Mouse (Mus musculus) layer of hippocampus, adult 18-20 months (tissue): ENCODE measurements around the gene Slc3a2. TPM values are rescaled to one million over a fixed set of nuclear protein-coding genes. Genes with fewer than 3 reads are reported as not detected.

Experiments used
- DNase-seq, 2 experiments: peaks; one replicate each; pipeline ENCODE4 v3.0.0; 2022; ENCODE audit warnings: low spot score in 2 of 2
- long read RNA-seq: library from polyadenylated mRNA; stranded (forward); transcript quantifications from one replicate; pipeline ENCODE4 v2.0.0, GENCODE M21; 2021
- total RNA-seq, 2 experiments: library from RNA; stranded (reverse); gene quantifications; 2 replicates each; pipeline ENCODE4 v1.2.3; 2021

Slc3a2 gene
- total RNA-seq = 100 to 1,000 TPM; 145 to 153 TPM
- long read RNA-seq, transcript Slc3a2-201 (9 exons, 1,819 nt) = major isoform, 96 of 166 reads
- long read RNA-seq, transcript Slc3a2-202 (10 exons, 2,813 nt) = minor isoform, 64 of 166 reads
- long read RNA-seq, partial matches to known transcripts = 3 of 166 reads
- long read RNA-seq, other reads (novel, unspliced or antisense) = 1 of 166 reads

- peak; percentile 98 for DNase-seq
These were observed at the start of gene Slc3a2 for GRCm38 (mm10) chr19:8722907-8723573. Gene Slc3a2 (minus strand): TSS chr19:8723369.

GRCm38 (mm10) chr19:8770567-8771270 is 47.5 kb upstream of the Slc3a2 start, which contains the start of gene Tmem223:
Gene Tmem223 (plus strand): TSS chr19:8770996.
- peak; percentile 74 to 84 for DNase-seq

DNA sequence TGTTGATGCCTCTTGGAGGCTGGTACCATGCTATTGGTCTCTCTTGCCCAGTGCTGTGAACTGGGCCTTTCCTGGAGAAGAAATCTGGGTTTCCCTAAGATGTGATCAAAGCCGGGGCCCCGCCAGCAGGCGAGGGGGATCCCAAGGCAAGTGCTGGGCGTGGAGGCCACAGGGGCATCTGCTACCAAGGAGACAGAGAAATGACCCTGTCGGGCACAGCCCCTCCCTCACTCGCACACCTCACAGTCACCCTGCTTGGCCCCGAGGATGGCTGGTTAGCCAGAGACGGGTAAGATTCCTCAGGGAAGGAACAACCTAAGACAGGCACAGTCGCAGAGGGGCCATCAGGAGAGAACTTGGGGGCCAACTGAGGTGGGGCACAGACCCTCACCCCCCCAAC is 42.4 kb upstream of the Slc3a2 start:
- no peak for DNase-seq

- DNase-seq = no peak
These were observed 40.1 kb upstream of the Slc3a2 start for GRCm38 (mm10) chr19:8763276-8763675.

DNA sequence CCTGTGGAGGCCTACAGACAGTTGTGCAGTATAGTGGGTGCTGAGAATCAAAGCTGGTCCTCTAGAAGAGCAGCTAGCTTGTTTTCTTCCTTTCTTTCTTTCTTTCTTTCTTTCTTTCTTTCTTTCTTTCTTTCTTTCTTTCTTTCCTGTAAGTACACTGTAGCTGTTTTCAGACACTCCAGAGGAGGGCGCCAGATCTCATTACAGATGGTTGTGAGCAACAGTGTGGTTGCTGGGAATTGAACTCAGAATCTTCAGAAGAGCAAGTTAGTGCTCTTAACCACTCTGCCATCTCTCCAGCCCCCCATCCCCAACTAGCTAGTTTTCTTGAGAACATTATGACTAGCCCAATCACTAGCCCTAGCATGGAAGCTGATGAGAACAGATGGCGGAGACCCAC is 37.6 kb upstream of the Slc3a2 start:
- DNase-seq = no peak

GRCm38 (mm10) chr19:8758899-8759298 is 35.7 kb upstream of the Slc3a2 start:
- no peak for DNase-seq

DNA sequence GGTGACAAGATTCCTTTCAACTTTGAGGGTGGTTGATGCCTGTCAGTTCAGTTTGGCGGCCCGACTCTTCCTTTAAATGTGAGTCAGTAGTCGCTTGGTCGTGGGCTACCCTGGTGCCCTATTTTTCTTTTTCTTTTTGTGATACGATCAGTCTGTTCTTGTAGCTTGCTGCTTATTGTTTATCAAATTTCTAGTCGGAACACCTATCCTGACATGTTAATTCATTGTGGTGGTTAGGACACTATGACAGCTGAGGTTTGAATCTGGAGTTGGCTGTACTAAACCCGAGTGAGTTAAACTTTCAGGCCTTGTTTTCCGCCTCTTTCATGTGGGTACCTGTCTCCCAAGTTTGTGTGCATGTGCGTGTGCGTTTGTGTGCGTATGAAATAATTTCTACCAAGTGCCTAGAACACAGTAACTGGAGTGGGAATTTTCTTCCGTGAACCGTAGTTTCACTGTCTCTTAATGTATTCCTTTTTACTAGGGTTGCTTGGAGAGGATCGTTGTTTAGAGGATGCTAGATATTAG is 34.4 kb upstream of the Slc3a2 start:
- DNase-seq = no peak

GRCm38 (mm10) chr19:8756635-8757387 is 33.6 kb upstream of the Slc3a2 start, which contains the start of gene Nxf1:
Gene Nxf1 (plus strand): TSS chr19:8757073.
- peak; percentile 87 to 94 for DNase-seq

- DNase-seq = no peak
These were observed 32.5 kb upstream of the Slc3a2 start for GRCm38 (mm10) chr19:8755652-8756051.

GRCm38 (mm10) chr19:8747368-8747767 is 24.2 kb upstream of the Slc3a2 start:
- DNase-seq = no peak

DNA sequence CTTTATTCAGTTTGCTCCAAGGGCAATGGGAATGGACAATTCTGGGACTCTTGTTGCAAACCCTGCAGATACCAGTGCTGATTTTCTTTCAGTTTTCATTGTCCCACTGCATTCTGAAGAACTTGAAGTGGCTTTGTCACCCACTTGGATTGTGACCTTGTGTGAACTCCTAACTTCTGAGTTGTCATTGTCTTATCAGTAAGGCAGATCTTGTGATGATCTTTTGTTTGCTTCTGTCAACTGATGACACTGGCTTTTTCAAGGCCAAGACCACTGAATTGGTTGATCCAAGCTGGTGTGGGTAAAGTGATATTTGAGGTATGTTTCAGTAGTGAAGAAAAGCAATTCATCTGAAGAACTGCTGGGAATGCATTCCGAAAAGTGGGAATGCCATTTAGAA is 22.2 kb upstream of the Slc3a2 start:
- DNase-seq = no peak

DNA sequence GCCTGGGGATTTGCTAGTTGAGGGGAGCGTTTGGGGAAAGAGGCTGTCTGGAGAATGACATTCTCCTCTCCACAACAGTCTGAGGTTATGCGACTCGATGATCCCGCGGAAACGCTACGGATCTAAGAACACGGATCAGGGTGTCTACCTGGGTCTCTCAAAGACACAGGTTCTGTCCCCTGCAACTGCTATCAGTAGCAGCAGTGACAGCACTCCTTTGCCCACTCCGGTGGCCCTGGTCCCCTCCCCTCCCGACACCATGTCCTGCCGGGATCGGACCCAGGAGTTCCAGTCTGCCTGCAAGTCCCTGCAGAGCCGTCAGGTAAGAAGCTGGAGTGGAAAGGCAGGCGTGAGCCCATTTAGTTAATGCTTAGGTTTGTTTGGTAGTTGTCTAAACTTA is 19.0 kb upstream of the Slc3a2 start:
- DNase-seq = no peak

DNA sequence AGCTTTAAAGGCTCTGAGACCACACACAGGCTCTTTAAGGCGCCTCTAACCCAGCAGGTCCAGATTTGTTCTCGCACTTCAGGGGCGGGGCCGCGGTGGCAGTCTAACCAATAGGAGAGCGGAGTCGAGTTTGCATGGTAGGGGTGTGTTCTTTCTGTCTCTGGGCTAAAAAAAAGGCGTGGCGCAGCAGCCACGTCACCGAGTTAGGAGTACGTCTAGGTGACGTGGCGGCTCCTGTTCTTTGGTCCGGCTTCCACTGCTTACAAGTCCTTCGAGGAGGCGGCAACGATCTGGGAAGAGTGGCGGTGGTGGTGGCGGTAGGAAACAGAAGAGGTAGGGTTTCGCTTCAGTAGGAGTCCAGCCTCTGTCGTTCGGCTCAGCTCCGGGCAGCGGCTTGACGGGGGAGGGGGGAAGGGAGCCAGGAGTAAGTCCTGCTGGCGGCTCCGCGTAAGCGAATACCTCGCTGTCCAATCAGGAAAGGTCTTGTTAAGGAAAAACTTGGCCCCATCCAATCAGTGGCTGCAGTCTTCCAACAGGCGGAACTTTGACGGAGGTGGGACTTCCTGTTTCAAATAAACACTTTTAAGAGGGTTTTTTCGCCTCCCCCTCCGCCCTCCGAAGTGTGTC is 18.2 kb upstream of the Slc3a2 start, which contains the start of gene Stx5a:
Gene Stx5a (plus strand): TSS at position 171 of the 627 bp plus-strand sequence.
- peak; percentile 93 to 98 for DNase-seq

GRCm38 (mm10) chr19:8740603-8741002 is 17.4 kb upstream of the Slc3a2 start, which contains the start of gene 1700092M07Rik:
Gene 1700092M07Rik (plus strand): TSS chr19:8740718.
- no peak for DNase-seq

GRCm38 (mm10) chr19:8739646-8740045 is 16.5 kb upstream of the Slc3a2 start:
- no peak for DNase-seq

GRCm38 (mm10) chr19:8738911-8739310 is 15.7 kb upstream of the Slc3a2 start:
- no peak for DNase-seq

DNA sequence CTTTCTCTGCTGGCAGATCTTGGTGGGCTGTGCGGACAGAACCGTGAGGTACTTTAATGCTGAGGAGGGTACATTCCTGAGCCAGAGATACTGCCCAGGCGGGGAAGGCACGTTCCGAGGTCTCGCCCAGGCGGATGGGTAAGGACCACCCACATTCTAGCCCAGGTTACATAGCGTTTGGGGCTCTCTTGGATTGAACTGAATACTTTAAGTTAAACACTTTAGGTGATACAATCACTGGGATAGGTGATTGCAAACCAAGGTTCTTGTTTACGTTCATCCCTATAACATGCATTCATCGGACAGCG is 12.9 kb upstream of the Slc3a2 start:
- DNase-seq = no peak

GRCm38 (mm10) chr19:8735389-8736159 is 12.4 kb upstream of the Slc3a2 start, which contains the start of gene Wdr74:
Gene Wdr74 (plus strand): TSS chr19:8735827.
- DNase-seq = peak; percentile 86 to 96

DNA sequence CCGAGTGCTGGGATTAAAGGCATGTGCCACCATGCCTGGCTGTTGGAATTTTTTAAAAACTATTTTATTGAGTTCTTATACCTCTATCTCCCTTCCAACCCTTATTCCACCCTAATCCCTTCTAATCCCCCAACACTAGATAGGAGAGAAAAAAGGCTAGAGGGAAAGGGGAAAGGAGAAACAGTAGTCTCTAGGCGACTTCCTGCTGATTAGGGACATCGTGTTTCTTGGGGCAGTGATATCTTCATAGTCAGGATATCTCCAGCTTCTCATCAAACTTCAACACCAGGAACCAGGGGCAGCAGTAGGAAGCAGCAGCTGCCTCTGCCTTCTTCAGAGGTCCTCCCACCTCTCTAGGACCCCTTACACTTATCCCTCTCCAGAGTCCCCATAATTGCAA is 11.2 kb upstream of the Slc3a2 start:
- DNase-seq = no peak
